Mouse (Mus musculus) kidney, postnatal 0 days (tissue): ENCODE data around the gene Cog5. TPM values are rescaled to one million over a fixed set of nuclear protein-coding genes. Genes with fewer than 3 reads are reported as not detected.

Source experiments
- ATAC-seq: fragments of 200-750 bp; cut with Nextera tagmentation; replicated peaks from 2 replicates; pipeline ENCODE4 v1.8.0; 2017; ENCODE audit warnings: low read depth, moderate number of reproducible peaks, moderate TSS enrichment, moderate library complexity; ENCODE audit not compliant: low FRiP score
- DNase-seq: peaks from one replicate; pipeline ENCODE4 v3.0.0-alpha.2; 2016; ENCODE audit warnings: low spot score
- H3K27ac ChIP-seq: fragments of 300-500 bp; sonication (generic); 2 replicates; pipeline ENCODE4 v1.5.1; 2014; ENCODE audit warnings: mild to moderate bottlenecking
- H3K27me3 ChIP-seq: fragments of 300-500 bp; sonication (generic); 2 replicates; pipeline ENCODE4 v1.6.1; 2014; ENCODE audit warnings: low read length, mixed read lengths; ENCODE audit not compliant: insufficient read depth
- H3K36me3 ChIP-seq: fragments of 300-500 bp; sonication (generic); 2 replicates; pipeline ENCODE4 v1.6.1; 2014; ENCODE audit warnings: low read length, mixed read lengths; ENCODE audit not compliant: insufficient read depth
- H3K4me1 ChIP-seq: fragments of 300-500 bp; sonication (generic); replicated peaks from 2 replicates; pipeline ENCODE4 v1.6.1; 2014; ENCODE audit warnings: antibody characterized with exemption, low read length, mixed read lengths; ENCODE audit not compliant: insufficient read depth
- H3K4me2 ChIP-seq: fragments of 300-500 bp; sonication (generic); 2 replicates; pipeline ENCODE4 v1.6.1; 2014; ENCODE audit warnings: mild to moderate bottlenecking, low read length, moderate library complexity, mixed read lengths
- H3K4me3 ChIP-seq: fragments of 300-500 bp; sonication (generic); replicated peaks from 2 replicates; pipeline ENCODE4 v1.5.1; 2014; ENCODE audit warnings: low read depth, low read length
- H3K9ac ChIP-seq: fragments of 300-500 bp; sonication (generic); 2 replicates; pipeline ENCODE4 v1.6.1; 2014; ENCODE audit warnings: low read depth, low read length
- H3K9me3 ChIP-seq: fragments of 300-500 bp; sonication (generic); replicated peaks from 2 replicates; pipeline ENCODE4 v1.6.1; 2016; ENCODE audit warnings: low read length, inconsistent platforms, mixed read lengths
- CTCF ChIP-seq: IDR thresholded peaks from 2 replicates; pipeline ENCODE4 v1.5.1; 2016; ENCODE audit warnings: antibody characterized with exemption, low read depth, mild to moderate bottlenecking, moderate library complexity
- WGBS: fragments of 180-500 bp; shearing (Covaris S2); extraction: QIAGEN DNeasy Blood & Tissue Kit; methylation state at CpG from one replicate; pipeline ENCODE4 v1.1.7; 2014; 5-methylcytosine and 5-hydroxymethylcytosine counted together
- polyA plus RNA-seq: library from polyadenylated mRNA; unstranded; fragments of >200 nt; fragmentation: Nextera tagmentation; extraction: Ambion mirVana; gene quantifications from 2 replicates; pipeline ENCODE4 v1.2.1, GENCODE M21; 2015

Cog5 gene
- polyA plus RNA-seq, 1 experiment from 2014 or later = 22.9 TPM

GRCm38 (mm10) chr12:31862668-31863538, 208.2 kb downstream of the Cog5 start:
- no peak overlapping the region for H3K4me2 ChIP-seq
- no peaks in the 10 kb centered on the region for H3K9me3 ChIP-seq
- H3K4me1 ChIP-seq = no peaks in the 10 kb centered on the region
- DNase-seq (no peak), ATAC-seq (no peak)
- H3K36me3 ChIP-seq = no peaks in the 10 kb centered on the region
- H3K27ac ChIP-seq = no peak overlapping the region
- H3K4me3 ChIP-seq = no peak overlapping the region
- 86% methylated on average over 16 of the region's 16 CpGs for WGBS
- H3K9ac ChIP-seq = no peak overlapping the region
- TF ChIP-seq CTCF = no peak
- no peaks in the 10 kb centered on the region for H3K27me3 ChIP-seq

- 88% methylated on average over 4 of the region's 4 CpGs for WGBS
- ATAC-seq (no peak), DNase-seq (no peak)
- Histone ChIP-seq H3K4me2 (no peak overlapping the region), H3K9ac (no peak overlapping the region), H3K4me3 (no peak overlapping the region), H3K36me3 (no peaks in the 10 kb centered on the region), H3K27ac (no peak overlapping the region), H3K4me1 (no peaks in the 10 kb centered on the region), H3K27me3 (no peaks in the 10 kb centered on the region), H3K9me3 (no peaks in the 10 kb centered on the region)
- TF ChIP-seq CTCF = no peak
These were observed 222.1 kb downstream of the Cog5 start for GRCm38 (mm10) chr12:31876775-31877174.

GRCm38 (mm10) chr12:31882736-31883135, 228.1 kb downstream of the Cog5 start:
- no peak overlapping the region for H3K27ac ChIP-seq
- peaks cover 4% of the 10 kb centered on the region; the same call in 1 of the 2 replicates for H3K36me3 ChIP-seq
- ATAC-seq = no peak
- H3K4me1 ChIP-seq = no peaks in the 10 kb centered on the region
- DNase-seq = no peak
- no peak for TF ChIP-seq CTCF
- no peak overlapping the region for H3K4me2 ChIP-seq
- 61% methylated on average over 1 of the region's 1 CpGs for WGBS
- H3K9ac ChIP-seq = no peak overlapping the region
- no peak overlapping the region for H3K4me3 ChIP-seq
- no peaks in the 10 kb centered on the region for H3K27me3 ChIP-seq
- H3K9me3 ChIP-seq = no peaks in the 10 kb centered on the region; the same call in 1 of the 2 replicates

GRCm38 (mm10) chr12:31884365-31884764, 229.7 kb downstream of the Cog5 start:
- Histone ChIP-seq H3K27ac (no peak overlapping the region), H3K9me3 (no peaks in the 10 kb centered on the region; the same call in 1 of the 2 replicates), H3K36me3 (peaks cover 4% of the 10 kb centered on the region; the same call in 1 of the 2 replicates), H3K4me1 (no peaks in the 10 kb centered on the region), H3K4me3 (no peak overlapping the region), H3K27me3 (no peaks in the 10 kb centered on the region), H3K4me2 (no peak overlapping the region), H3K9ac (no peak overlapping the region)
- DNase-seq (no peak), ATAC-seq (no peak)
- WGBS = 89% methylated on average over 4 of the region's 4 CpGs
- TF ChIP-seq CTCF = no peak

- no peaks in the 10 kb centered on the region for H3K4me1 ChIP-seq
- 86% methylated on average over 4 of the region's 4 CpGs for WGBS
- DNase-seq (no peak), ATAC-seq (no peak)
- no peak overlapping the region for H3K4me2 ChIP-seq
- peaks cover 4% of the 10 kb centered on the region; the same call in 1 of the 2 replicates for H3K36me3 ChIP-seq
- no peak overlapping the region for H3K27ac ChIP-seq
- H3K27me3 ChIP-seq = no peaks in the 10 kb centered on the region
- H3K9ac ChIP-seq = no peak overlapping the region
- no peaks in the 10 kb centered on the region; the same call in 1 of the 2 replicates for H3K9me3 ChIP-seq
- no peak for TF ChIP-seq CTCF
- no peak overlapping the region for H3K4me3 ChIP-seq
These were observed 230.4 kb downstream of the Cog5 start for GRCm38 (mm10) chr12:31885084-31885483.

- 95% methylated on average over 11 of the region's 11 CpGs for WGBS
- Histone ChIP-seq H3K4me1 (no peaks in the 10 kb centered on the region), H3K4me3 (no peak overlapping the region), H3K9ac (no peak overlapping the region), H3K27ac (no peak overlapping the region), H3K27me3 (no peaks in the 10 kb centered on the region), H3K9me3 (no peaks in the 10 kb centered on the region; the same call in 1 of the 2 replicates), H3K4me2 (no peak overlapping the region), H3K36me3 (peaks cover 4% of the 10 kb centered on the region; the same call in 1 of the 2 replicates)
- DNase-seq (no peak), ATAC-seq (no peak)
- TF ChIP-seq CTCF = no peak
These were observed 231.4 kb downstream of the Cog5 start for GRCm38 (mm10) chr12:31885844-31886606.
